Comparison of ENCODE assay signal across 23 mouse cellular contexts in the genomic region with DNA sequence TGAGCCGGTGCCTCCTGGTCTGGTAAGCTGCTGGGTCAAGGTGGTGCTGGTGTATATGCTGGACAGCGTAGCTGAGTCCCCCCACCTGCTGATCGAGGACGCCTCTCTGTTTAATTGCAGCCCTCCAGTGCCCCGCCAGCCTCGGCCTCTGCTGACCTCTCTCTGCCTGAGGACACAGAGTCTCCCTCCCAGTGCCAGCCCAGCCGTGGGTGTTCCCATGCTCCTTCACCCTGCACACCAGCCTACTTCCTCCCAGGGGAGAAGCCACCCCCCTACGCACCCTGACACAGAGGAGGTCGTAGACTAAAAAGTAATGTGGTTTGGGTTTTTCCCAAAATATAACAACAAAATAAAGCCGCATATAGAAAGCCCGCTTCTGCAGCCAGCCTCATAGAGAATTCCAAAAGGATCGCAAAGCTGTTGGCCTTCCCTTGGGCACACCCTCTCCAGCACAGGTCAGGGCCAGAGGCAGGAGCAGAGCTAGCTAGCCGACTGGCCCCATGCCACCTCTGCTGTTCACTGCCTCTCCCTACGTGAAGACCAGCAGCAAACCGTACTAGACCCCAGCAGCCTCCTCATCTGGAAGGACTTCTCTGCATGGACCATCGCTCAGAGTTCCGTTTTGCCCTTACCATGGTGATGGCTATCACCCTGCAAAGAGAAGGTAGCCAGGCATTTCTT. TPM values are rescaled to one million over a fixed set of nuclear protein-coding genes. Genes with fewer than 3 reads are reported as not detected.
DNase-seq lines count a peak whose midpoint lies in the region; ATAC-seq and TF ChIP-seq lines count a peak whose summit lies in the region.
"Had no signal": no experiment of that assay in that cellular context is flagged by ENCODE, and none has a peak within 500 bp of the region (broad histone marks: within the 10 kb centered on the region; RNA-seq: fewer than 3 reads in every experiment).

No protein-coding gene starts in this region.

- no peaks in the 10 kb centered on the region for H3K36me3 ChIP-seq in liver, adult 2 months (ENCODE audit: control insufficient read depth, insufficient read depth, low read length)
- H3K36me3 ChIP-seq in liver, postnatal 0 days (replicated peaks; ENCODE audit: insufficient read depth, low read length) = no peaks in the 10 kb centered on the region
- H3K36me3 ChIP-seq: forebrain, embryonic 15.5 days; hindbrain, embryonic 13.5 days; midbrain, embryonic 15.5 days had no signal

- no peak for ATAC-seq in liver, postnatal 0 days
- no peak for ATAC-seq in inflammation-experienced regulatory T-cells, adult 6 months
- ATAC-seq: forebrain, embryonic 15.5 days had no signal

- peaks cover 5% of the 10 kb centered on the region; the same call in 1 of the 2 replicates for H3K9me3 ChIP-seq in liver, postnatal 0 days (ENCODE audit: low read length)
- H3K9me3 ChIP-seq: forebrain, embryonic 15.5 days; heart, embryonic 13.5 days; hindbrain, embryonic 13.5 days; limb, embryonic 15.5 days; midbrain, embryonic 15.5 days had no signal

- no peak overlapping the region for H3K9ac ChIP-seq in liver, adult 2 months (ENCODE audit: low read depth, low read length)
- no peak overlapping the region for H3K9ac ChIP-seq in liver, postnatal 0 days (replicated peaks)
- H3K9ac ChIP-seq: forebrain, embryonic 15.5 days; heart, embryonic 13.5 days; hindbrain, embryonic 13.5 days; limb, embryonic 15.5 days; midbrain, embryonic 15.5 days had no signal

- peak; percentile 80 for DNase-seq in liver, adult 2 months (ENCODE audit: extremely low read depth, low read depth, low spot score)
- no peak for DNase-seq in liver, postnatal 0 days
- peak; percentile 63 for DNase-seq in adrenal gland, adult 8-10 months
- DNase-seq in adrenal gland, postnatal 25 days = peak; percentile 58
- DNase-seq in kidney, postnatal 36 days = peak; percentile 60 to 70
- DNase-seq in thymus, postnatal 36 days = no peak
- DNase-seq in yolk sac, embryonic 10.5 days (ENCODE audit: low spot score) = no peak

- peaks cover 17% of the 10 kb centered on the region for H3K4me1 ChIP-seq in liver, adult 2 months (ENCODE audit: control insufficient read depth, insufficient read depth, low read length)
- peaks cover 8% of the 10 kb centered on the region; the same call in 1 of the 2 replicates for H3K4me1 ChIP-seq in liver, postnatal 0 days (ENCODE audit: insufficient read depth)
- H3K4me1 ChIP-seq: forebrain, embryonic 15.5 days; heart, embryonic 13.5 days; hindbrain, embryonic 13.5 days; limb, embryonic 15.5 days; midbrain, embryonic 15.5 days had no signal

- TF ChIP-seq CTCF in liver, adult 2 months (IDR thresholded peaks at IDR 0.05; ENCODE audit: low read depth, low read length) = no peak
- no peak for TF ChIP-seq CTCF in liver, postnatal 0 days (IDR thresholded peaks at IDR 0.05; ENCODE audit: low read depth)

- 46% methylated on average over 17 of the region's 17 CpGs for WGBS in liver, adult 2 months
- 72% methylated on average over 17 of the region's 17 CpGs for WGBS in liver, postnatal 0 days (ENCODE audit: insufficient replicate concordance)

- H3K79me2 ChIP-seq in liver, adult 2 months (ENCODE audit: control insufficient read depth, insufficient read depth, low read length) = no peaks in the 10 kb centered on the region

- TF ChIP-seq POLR2A in liver, adult 2 months (IDR thresholded peaks at IDR 0.05; ENCODE audit: extremely low read depth, insufficient read depth, low read length) = no peak

- no peak overlapping the region for H3K27ac ChIP-seq in liver, adult 2 months (replicated peaks; ENCODE audit: insufficient read depth, low read depth, low read length)
- no peak overlapping the region for H3K27ac ChIP-seq in liver, postnatal 0 days (ENCODE audit: low read depth)
- H3K27ac ChIP-seq: forebrain, embryonic 15.5 days; heart, embryonic 13.5 days; hindbrain, embryonic 13.5 days; limb, embryonic 15.5 days; midbrain, embryonic 15.5 days had no signal

- no peak overlapping the region for H3K4me3 ChIP-seq in liver, adult 2 months (ENCODE audit: insufficient read depth, low read depth, low read length)
- no peak overlapping the region for H3K4me3 ChIP-seq in liver, postnatal 0 days (ENCODE audit: low read depth, low read length)
- H3K4me3 ChIP-seq: forebrain, embryonic 15.5 days; heart, embryonic 13.5 days; hindbrain, embryonic 13.5 days; limb, embryonic 15.5 days; midbrain, embryonic 15.5 days; myocyte had no signal

- TF ChIP-seq EP300 in liver, postnatal 0 days (IDR thresholded peaks at IDR 0.05; ENCODE audit: low read depth) = no peak

- no peaks in the 10 kb centered on the region for H3K27me3 ChIP-seq in liver, adult 2 months (ENCODE audit: control insufficient read depth, insufficient read depth, low read length)
- H3K27me3 ChIP-seq in liver, postnatal 0 days (ENCODE audit: insufficient read depth, low read length) = no peaks in the 10 kb centered on the region
- H3K27me3 ChIP-seq: forebrain, embryonic 15.5 days; hindbrain, embryonic 13.5 days; limb, embryonic 15.5 days; midbrain, embryonic 15.5 days had no signal

- no peak overlapping the region for H3K4me2 ChIP-seq in liver, postnatal 0 days (ENCODE audit: low read depth, low read length)
- H3K4me2 ChIP-seq: forebrain, embryonic 15.5 days; heart, embryonic 13.5 days; hindbrain, embryonic 13.5 days; limb, embryonic 15.5 days; midbrain, embryonic 15.5 days had no signal

RNA-seq across cellular contexts. Expression of gene Tmem255b, which starts 26.2 kb away (rescaled TPM):
- total RNA-seq in liver, adult 2 months (2014; rRNA removed) = not detected in 2 replicates
- polyA plus RNA-seq in liver, adult 2 months (2012; rRNA removed) = 0.19 and 0.35 TPM in 2 replicates
- not detected in 2 replicates for polyA plus RNA-seq in liver, postnatal 0 days (2015; fragmentation: Nextera tagmentation; extraction: Ambion mirVana)
- total RNA-seq in adrenal gland, adult 8-10 months (2022) = 1 to 10 TPM in 2 of 4 experiments, under 1 TPM in 2; 0.77 to 1.7 (median 1.1) TPM
- 1.8 TPM in 1 of 2 replicates, not detected in the other for total RNA-seq in adrenal gland, postnatal 25 days (2021)
- polyA plus RNA-seq in inflammation-experienced regulatory T-cells, adult 6 months (2017; shearing (Covaris generic)) = not detected
- total RNA-seq: megakaryocyte-erythroid progenitor cell, adult 5-6 weeks; neutrophil, adult 5-6 weeks had no signal
- polyA plus RNA-seq: forebrain, embryonic 15.5 days; myocyte had no signal

RNA-seq across cellular contexts. Expression of gene Gas6, which starts 33.1 kb away (rescaled TPM):
- total RNA-seq in liver, adult 2 months (2014; rRNA removed) = 23.9 and 25.5 TPM in 2 replicates
- 36.6 and 50.5 TPM in 2 replicates for polyA plus RNA-seq in liver, adult 2 months (2012; rRNA removed)
- 9.0 and 9.3 TPM in 2 replicates for polyA plus RNA-seq in liver, postnatal 0 days (2015; fragmentation: Nextera tagmentation; extraction: Ambion mirVana)
- total RNA-seq in adrenal gland, adult 8-10 months (2022) = 1,000 to 10,000 TPM in 1 of 4 experiments, 100 to 1,000 TPM in 3; 130 to 1,084 (median 297) TPM
- total RNA-seq in adrenal gland, postnatal 25 days (2021) = 99.3 and 166 TPM in 2 replicates
- not detected for polyA plus RNA-seq in inflammation-experienced regulatory T-cells, adult 6 months (2017; shearing (Covaris generic))
- total RNA-seq: megakaryocyte-erythroid progenitor cell, adult 5-6 weeks; neutrophil, adult 5-6 weeks had no signal

RNA-seq across cellular contexts. Expression of gene Grk1, which starts 56.3 kb away (rescaled TPM):
- not detected in 2 replicates for total RNA-seq in liver, adult 2 months (2014; rRNA removed)
- polyA plus RNA-seq in liver, adult 2 months (2012; rRNA removed) = not detected in 2 replicates
- polyA plus RNA-seq in liver, postnatal 0 days (2015; fragmentation: Nextera tagmentation; extraction: Ambion mirVana) = not detected in 2 replicates
- under 1 TPM in 2 of 4 experiments, not detected in 2; 0.05 to 0.06 TPM for total RNA-seq in adrenal gland, adult 8-10 months (2022)
- total RNA-seq in adrenal gland, postnatal 25 days (2021) = not detected in 2 replicates
- polyA plus RNA-seq in inflammation-experienced regulatory T-cells, adult 6 months (2017; shearing (Covaris generic)) = not detected
- total RNA-seq: layer of hippocampus, adult 8-10 months; left cerebral cortex, adult 18-20 months; left cerebral cortex, postnatal 36 days; megakaryocyte-erythroid progenitor cell, adult 5-6 weeks; neutrophil, adult 5-6 weeks had no signal
- polyA plus RNA-seq: embryonic facial prominence, embryonic 14.5 days; gonadal fat pad, adult 2 months; heart, embryonic 13.5 days; hindbrain, embryonic 13.5 days; intestine, embryonic 16.5 days; limb, embryonic 15.5 days; liver, embryonic 16.5 days had no signal

Comparison
In these comparisons a context has a peak if more than half of its experiments do, and no peak if none do; other contexts are left out.
1. DNase-seq: peak in liver, adult 2 months (single experiment), adrenal gland, adult 8-10 months (single experiment), adrenal gland, postnatal 25 days (single experiment) and kidney, postnatal 36 days (2 of 2); none in liver, postnatal 0 days (single experiment), thymus, postnatal 36 days (0 of 2) and yolk sac, embryonic 10.5 days (single experiment).